Mouse (Mus musculus) CH12.LX (cell line): ENCODE results near the gene Adam8. TPM values are rescaled to one million over a fixed set of nuclear protein-coding genes. Genes with fewer than 3 reads are reported as not detected.

Source experiments
- DNase-seq: peaks from one replicate; pipeline ENCODE4 v3.0.0-alpha.2; 2013; ENCODE audit errors: extremely low read depth
- H3K27ac ChIP-seq: 2 replicates; pipeline ENCODE4 v1.5.1; 2012; ENCODE audit warnings: low read depth, mild to moderate bottlenecking, control low read depth, moderate library complexity; ENCODE audit not compliant: insufficient read depth
- H3K27me3 ChIP-seq: replicated peaks from 2 replicates; pipeline ENCODE3; 2012; ENCODE audit warnings: inconsistent platforms
- H3K36me3 ChIP-seq, 2 experiments: replicated peaks in 1 of 2; 2 replicates each; pipeline versions ENCODE3 to v1.6.1; 2012; ENCODE audit warnings: inconsistent platforms in 1 of 2, low read length in 1 of 2, mild to moderate bottlenecking in 1 of 2, mixed read lengths in 1 of 2, moderate library complexity in 1 of 2; ENCODE audit not compliant: control insufficient read depth in 1 of 2, insufficient read depth in 1 of 2
- H3K4me1 ChIP-seq, 2 experiments: 2 replicates each; pipeline ENCODE4 v1.6.1; 2012; ENCODE audit warnings: inconsistent platforms in 1 of 2, moderate library complexity in 1 of 2; ENCODE audit not compliant: insufficient read depth in 2 of 2, control insufficient read depth in 1 of 2
- H3K4me2 ChIP-seq: 2 replicates; pipeline ENCODE4 v1.6.1; 2012; ENCODE audit warnings: low read depth, mild to moderate bottlenecking, control low read depth; ENCODE audit not compliant: poor library complexity, insufficient read depth, severe bottlenecking
- H3K4me3 ChIP-seq, 3 experiments: fragments of 150-350 bp in 1 of 3; sonication (generic) in 1 of 3; replicated peaks in 1 of 3; 2 replicates each; pipeline versions ENCODE3 to v1.5.1; 2011 to 2012; ENCODE audit warnings: low read depth in 2 of 3, low read length in 2 of 3, mild to moderate bottlenecking in 2 of 3, moderate library complexity in 2 of 3, control low read depth in 1 of 3, improper control_type of control experiment in 1 of 3, inconsistent platforms in 1 of 3, mixed read lengths in 1 of 3; ENCODE audit not compliant: poor library complexity in 1 of 3
- H3K79me2 ChIP-seq: replicated peaks from 2 replicates; pipeline ENCODE4 v1.6.1; 2012; ENCODE audit warnings: mild to moderate bottlenecking, moderate library complexity; ENCODE audit not compliant: control insufficient read depth, poor library complexity, insufficient read depth, severe bottlenecking; ENCODE audit errors: extremely low read depth
- H3K9ac ChIP-seq: 2 replicates; pipeline ENCODE4 v1.6.1; 2012; ENCODE audit warnings: low read depth, mild to moderate bottlenecking, control low read depth, moderate library complexity; ENCODE audit not compliant: insufficient read depth
- H3K9me3 ChIP-seq: replicated peaks from 2 replicates; pipeline ENCODE3; 2012; ENCODE audit warnings: low read length, inconsistent platforms, mixed read lengths
- CHD2 ChIP-seq: IDR thresholded peaks from 2 replicates; pipeline ENCODE4 v1.6.1; 2011; ENCODE audit warnings: low read length, improper control_type of control experiment
- CTCF ChIP-seq, 2 experiments: IDR thresholded peaks in 1 of 2; conservative IDR thresholded peaks in 1 of 2; 2 replicates each; pipeline ENCODE4 v1.5.1; 2011 to 2012; ENCODE audit warnings: low read depth in 2 of 2, low read length in 2 of 2, improper control_type of control experiment in 1 of 2, inconsistent platforms in 1 of 2, mild to moderate bottlenecking in 1 of 2, moderate library complexity in 1 of 2
- E2F4 ChIP-seq: IDR thresholded peaks from 2 replicates; pipeline ENCODE4 v1.6.1; 2011; ENCODE audit warnings: low read depth, low read length, improper control_type of control experiment; ENCODE audit not compliant: insufficient replicate concordance
- ELF1 ChIP-seq: IDR thresholded peaks from 2 replicates; pipeline ENCODE4 v1.6.1; 2014; ENCODE audit warnings: low read depth, mild to moderate bottlenecking, inconsistent platforms, low read length, improper control_type of control experiment
- EP300 ChIP-seq: IDR thresholded peaks from 2 replicates; pipeline ENCODE4 v1.6.1; 2011; ENCODE audit warnings: low read length, improper control_type of control experiment
- GABPA ChIP-seq: IDR thresholded peaks from 2 replicates; pipeline ENCODE4 v1.6.1; 2012; ENCODE audit warnings: low read depth, low read length, improper control_type of control experiment, inconsistent platforms; ENCODE audit not compliant: insufficient replicate concordance
- HCFC1 ChIP-seq: IDR thresholded peaks from 2 replicates; pipeline ENCODE4 v1.6.1; 2012; ENCODE audit warnings: low read depth, mild to moderate bottlenecking, inconsistent platforms, low read length, improper control_type of control experiment
- IRF4 ChIP-seq: IDR thresholded peaks from 2 replicates; pipeline ENCODE4 v1.6.1; 2014; ENCODE audit warnings: low read depth, mild to moderate bottlenecking, inconsistent platforms, low read length, improper control_type of control experiment
- JUND ChIP-seq: conservative IDR thresholded peaks from 2 replicates; pipeline ENCODE4 v1.6.1; 2011; ENCODE audit warnings: low read depth, low read length, improper control_type of control experiment
- KAT2A ChIP-seq: IDR thresholded peaks from 2 replicates; pipeline ENCODE4 v1.6.1; 2012; ENCODE audit warnings: low read length, improper control_type of control experiment, inconsistent platforms; ENCODE audit not compliant: insufficient replicate concordance
- MAX ChIP-seq: IDR thresholded peaks from 2 replicates; pipeline ENCODE4 v1.6.1; 2011; ENCODE audit warnings: low read length, improper control_type of control experiment
- MAZ ChIP-seq: IDR thresholded peaks from 2 replicates; pipeline ENCODE4 v1.6.1; 2012; ENCODE audit warnings: low read depth, mild to moderate bottlenecking, inconsistent platforms, low read length, improper control_type of control experiment, moderate library complexity
- MEF2A ChIP-seq: IDR thresholded peaks from 2 replicates; pipeline ENCODE4 v1.6.1; 2014; ENCODE audit warnings: low read depth, mild to moderate bottlenecking, inconsistent platforms, low read length, improper control_type of control experiment, borderline replicate concordance
- MXI1 ChIP-seq: IDR thresholded peaks from 2 replicates; pipeline ENCODE4 v1.6.1; 2011; ENCODE audit warnings: mild to moderate bottlenecking, low read depth, low read length, improper control_type of control experiment
- MYC ChIP-seq: IDR thresholded peaks from 2 replicates; pipeline ENCODE4 v1.6.1; 2011; ENCODE audit warnings: low read depth, mild to moderate bottlenecking, improper control_type of control experiment, low read length
- NELFE ChIP-seq: IDR thresholded peaks from 2 replicates; pipeline ENCODE4 v1.6.1; 2011; ENCODE audit warnings: low read depth, low read length, improper control_type of control experiment
- PAX5 ChIP-seq: IDR thresholded peaks from 2 replicates; pipeline ENCODE4 v1.6.1; 2012; ENCODE audit warnings: low read length, inconsistent platforms, mixed read lengths
- RAD21 ChIP-seq: IDR thresholded peaks from 2 replicates; pipeline ENCODE4 v1.6.1; 2011; ENCODE audit warnings: low read depth, mild to moderate bottlenecking, low read length, improper control_type of control experiment, moderate library complexity
- SIN3A ChIP-seq: IDR thresholded peaks from 2 replicates; pipeline ENCODE4 v1.6.1; 2012; ENCODE audit warnings: low read length, improper control_type of control experiment, inconsistent platforms
- USF1 ChIP-seq: IDR thresholded peaks from 2 replicates; pipeline ENCODE4 v1.6.1; 2014; ENCODE audit warnings: low read depth, mild to moderate bottlenecking, inconsistent platforms, low read length, improper control_type of control experiment
- ZMIZ1 ChIP-seq: IDR thresholded peaks from 2 replicates; pipeline ENCODE4 v1.6.1; 2012; ENCODE audit warnings: low read depth, mild to moderate bottlenecking, inconsistent platforms, low read length, improper control_type of control experiment
- ZNF384 ChIP-seq: IDR thresholded peaks from 2 replicates; pipeline ENCODE4 v1.6.1; 2012; ENCODE audit warnings: low read depth, low read length, improper control_type of control experiment, inconsistent platforms
- dilution Hi-C: fragments of 300-500 bp; cut with MboI; formaldehyde crosslinking; loops from 2 replicates; pipeline ENCODE4 v1.14.3; 2020; ENCODE audit warnings: low sequenced_read_pairs; ENCODE audit not compliant: extremely low pct_unique_long_range_greater_than_20kb, extremely low pct_ligation_motif_present
- in situ Hi-C: fragments of 300-500 bp; cut with MboI; formaldehyde crosslinking; loops from 3 replicates; pipeline ENCODE4 v1.14.3; 2019; ENCODE audit warnings: low sequenced_read_pairs, low pct_ligation_motif_present, low pct_unique_long_range_greater_than_20kb, mixed read lengths
- polyA plus RNA-seq: library from polyadenylated mRNA; unstranded; fragments of >175 nt; gene quantifications from 2 replicates; pipeline ENCODE4 v1.2.1, GENCODE M21; 2012; ENCODE audit warnings: low read depth; ENCODE audit not compliant: insufficient read length
- total RNA-seq, 2 experiments: library from RNA; depleted of rRNA; stranded (reverse); fragments of 300-350 nt in 1 of 2; fragments of >200 nt in 1 of 2; gene quantifications; 2 replicates each; pipeline ENCODE4 v1.2.3; 2012 to 2014

Gene Adam8
- total and polyA plus RNA-seq, 3 experiments = 46.3 to 63.7 (median 46.5) TPM

GRCm38 (mm10) chr7:140011336-140011735 is 19.0 kb upstream of the Adam8 start:
- H3K27me3 ChIP-seq = no peaks in the 10 kb centered on the region
- no peak overlapping the region for H3K4me2 ChIP-seq
- H3K27ac ChIP-seq = no peak overlapping the region
- peaks cover 3% of the 10 kb centered on the region for H3K9me3 ChIP-seq
- H3K4me1 ChIP-seq = no peaks in the 10 kb centered on the region
- no peaks in the 10 kb centered on the region for H3K79me2 ChIP-seq
- in situ Hi-C loops = no loop called here
- no peak overlapping the region for H3K9ac ChIP-seq
- H3K36me3 ChIP-seq = peaks cover 17 to 48% of the 10 kb centered on the region in 2 experiments
- dilution Hi-C loops = no loop called here
- DNase-seq = no peak
- no peak overlapping the region for H3K4me3 ChIP-seq
- TF ChIP-seq PAX5 = no peak
- TF ChIP-seq NELFE = no peak
- no peak for TF ChIP-seq ELF1
- TF ChIP-seq MYC = no peak
- no peak for TF ChIP-seq JUND
- TF ChIP-seq ZMIZ1 = no peak
- no peak for TF ChIP-seq CHD2
- no peak for TF ChIP-seq MEF2A
- TF ChIP-seq KAT2A = no peak
- TF ChIP-seq RAD21 = no peak

GRCm38 (mm10) chr7:140007781-140008180 is 15.4 kb upstream of the Adam8 start:
- Histone ChIP-seq H3K9me3 (peaks cover 3% of the 10 kb centered on the region), H3K27me3 (no peaks in the 10 kb centered on the region), H3K9ac (no peak overlapping the region), H3K4me1 (no peaks in the 10 kb centered on the region), H3K27ac (no peak overlapping the region), H3K4me2 (no peak overlapping the region), H3K4me3 (no peak overlapping the region), H3K79me2 (no peaks in the 10 kb centered on the region), H3K36me3 (peaks cover 42 to 74% of the 10 kb centered on the region in 2 experiments)
- in situ Hi-C loops (no loop called here), dilution Hi-C loops (no loop called here)
- no peak for TF ChIP-seq IRF4
- no peak for TF ChIP-seq KAT2A
- no peak for TF ChIP-seq HCFC1
- no peak for TF ChIP-seq CTCF (conservative IDR thresholded peaks at IDR 0.05 in 1 of 2, IDR thresholded peaks at IDR 0.05 in 1 of 2; ENCODE audit: low read depth in 2 of 2, low read length in 2 of 2)
- no peak for TF ChIP-seq USF1
- TF ChIP-seq MXI1 = no peak
- no peak for TF ChIP-seq EP300
- TF ChIP-seq MYC = no peak
- TF ChIP-seq SIN3A = no peak
- no peak for TF ChIP-seq MAX
- no peak for TF ChIP-seq MAZ
- no peak for TF ChIP-seq ZMIZ1
- no peak for TF ChIP-seq GABPA
- TF ChIP-seq ZNF384 = no peak
- TF ChIP-seq E2F4 = no peak
- DNase-seq = no peak
